Mouse (Mus musculus) liver, postnatal 0 days (tissue): ENCODE measurements around the gene Gcn1l1. TPM values are rescaled to one million over a fixed set of nuclear protein-coding genes. Genes with fewer than 3 reads are reported as not detected.
"Not testable (repeated sequence)": the region's sequence is repeated elsewhere in the genome, so short reads cannot be mapped to it uniquely, and the experiment has no call there.

ENCODE experiments used
- ATAC-seq: fragments of 200-750 bp; cut with Nextera tagmentation; 2 replicates; pipeline ENCODE4 v1.8.0; 2017; ENCODE audit warnings: mild to moderate bottlenecking, moderate library complexity
- DNase-seq: peaks from one replicate; pipeline ENCODE4 v3.0.0-alpha.2; 2016
- H3K27ac ChIP-seq: fragments of 300-500 bp; sonication (generic); 2 replicates; pipeline ENCODE4 v1.5.1; 2014; ENCODE audit warnings: antibody characterized with exemption, moderate library complexity, mild to moderate bottlenecking, low read depth
- H3K27me3 ChIP-seq: fragments of 300-500 bp; sonication (generic); 2 replicates; pipeline ENCODE4 v1.6.1; 2014; ENCODE audit warnings: low read length, control low read depth, mixed read lengths; ENCODE audit not compliant: insufficient read depth
- H3K36me3 ChIP-seq: fragments of 300-500 bp; sonication (generic); replicated peaks from 2 replicates; pipeline ENCODE4 v1.6.1; 2014; ENCODE audit warnings: mild to moderate bottlenecking, control low read depth, low read length, moderate library complexity, mixed read lengths; ENCODE audit not compliant: insufficient read depth
- H3K4me1 ChIP-seq: fragments of 300-500 bp; sonication (generic); 2 replicates; pipeline ENCODE4 v1.6.1; 2014; ENCODE audit warnings: antibody characterized with exemption, mild to moderate bottlenecking, control low read depth; ENCODE audit not compliant: insufficient read depth
- H3K4me2 ChIP-seq: fragments of 300-500 bp; sonication (generic); 2 replicates; pipeline ENCODE4 v1.6.1; 2014; ENCODE audit warnings: low read depth, mild to moderate bottlenecking, low read length, moderate library complexity, mixed read lengths
- H3K4me3 ChIP-seq: fragments of 300-500 bp; sonication (generic); 2 replicates; pipeline ENCODE4 v1.5.1; 2014; ENCODE audit warnings: low read depth, low read length
- H3K9ac ChIP-seq: fragments of 300-500 bp; sonication (generic); replicated peaks from 2 replicates; pipeline ENCODE4 v1.6.1; 2014; ENCODE audit warnings: mild to moderate bottlenecking, moderate library complexity
- H3K9me3 ChIP-seq: fragments of 300-500 bp; sonication (generic); 2 replicates; pipeline ENCODE4 v1.6.1; 2016; ENCODE audit warnings: mild to moderate bottlenecking, control low read depth, low read length, mixed read lengths
- CTCF ChIP-seq: sonication (generic); IDR thresholded peaks from 2 replicates; pipeline ENCODE4 v1.5.1; 2016; ENCODE audit warnings: antibody characterized with exemption, low read depth
- EP300 ChIP-seq: IDR thresholded peaks from 2 replicates; pipeline ENCODE4 v1.6.1; 2016; ENCODE audit warnings: antibody characterized with exemption, low read depth, mild to moderate bottlenecking
- WGBS: fragments of 180-500 bp; shearing (Covaris S2); extraction: QIAGEN DNeasy Blood & Tissue Kit; methylation state at CpG from one replicate; pipeline ENCODE4 v1.1.7; 2014; ENCODE audit not compliant: insufficient replicate concordance; 5-methylcytosine and 5-hydroxymethylcytosine counted together
- polyA plus RNA-seq: library from polyadenylated mRNA; unstranded; fragments of >200 nt; fragmentation: Nextera tagmentation; extraction: Ambion mirVana; gene quantifications from 2 replicates; pipeline ENCODE4 v1.2.1, GENCODE M21; 2015

Gene Gcn1l1
- 7.7 and 10.3 TPM in 2 replicates for polyA plus RNA-seq

GRCm38 (mm10) chr5:115564737-115565393 is at the start of gene Gcn1l1:
Gcn1l1 (plus strand) TSS chr5:115565254.
- no peaks in the 10 kb centered on the region for H3K27me3 ChIP-seq
- H3K4me2 ChIP-seq = peak within 1 kb of the TSS; percentile 96
- peak within 1 kb of the TSS; percentile 70 for H3K27ac ChIP-seq
- no peak for TF ChIP-seq EP300
- TF ChIP-seq CTCF = peak; percentile 56
- 6% methylated on average over 54 of the region's 55 CpGs for WGBS
- H3K9me3 ChIP-seq = no peaks in the 10 kb centered on the region
- H3K4me3 ChIP-seq = peak within 1 kb of the TSS; percentile 91
- DNase-seq (peak; percentile 83), ATAC-seq (peak; percentile 74)
- H3K4me1 ChIP-seq = peaks cover 40% of the 10 kb centered on the region
- peak within 1 kb of the TSS; percentile 95 for H3K9ac ChIP-seq
- H3K36me3 ChIP-seq = peaks cover 39% of the 10 kb centered on the region

GRCm38 (mm10) chr5:115516081-115516907 is 48.8 kb upstream of the Gcn1l1 start:
- ATAC-seq = peak; percentile 36
- Histone ChIP-seq H3K9me3 (no peaks in the 10 kb centered on the region), H3K9ac (peak overlapping the region; percentile 44), H3K27me3 (no peaks in the 10 kb centered on the region), H3K27ac (peak overlapping the region; percentile 95), H3K4me2 (peak overlapping the region; percentile 63), H3K4me3 (peak overlapping the region; percentile 34), H3K4me1 (peaks cover 51% of the 10 kb centered on the region), H3K36me3 (peaks cover 9% of the 10 kb centered on the region; the same call in 1 of the 2 replicates)
- TF ChIP-seq EP300 = no peak
- no peak for TF ChIP-seq CTCF
- DNase-seq = peak; percentile 62
- 23% methylated on average over 32 of the region's 32 CpGs for WGBS

- Histone ChIP-seq H3K9me3 (no peaks in the 10 kb centered on the region), H3K27ac (peak overlapping the region; percentile 95), H3K9ac (no peak overlapping the region), H3K36me3 (peaks cover 9% of the 10 kb centered on the region; the same call in 1 of the 2 replicates), H3K4me2 (peak overlapping the region; percentile 63), H3K4me1 (peaks cover 52% of the 10 kb centered on the region), H3K4me3 (no peak overlapping the region), H3K27me3 (no peaks in the 10 kb centered on the region)
- TF ChIP-seq EP300 (no peak), CTCF (no peak)
- DNase-seq = no peak
- no peak for ATAC-seq
- 52% methylated on average over 7 of the region's 7 CpGs for WGBS
Observed at GRCm38 (mm10) chr5:115516908-115517307, 48.1 kb upstream of the Gcn1l1 start.

GRCm38 (mm10) chr5:115517501-115517900 is 47.6 kb upstream of the Gcn1l1 start:
- Histone ChIP-seq H3K9me3 (no peaks in the 10 kb centered on the region), H3K27me3 (no peaks in the 10 kb centered on the region), H3K4me3 (no peak overlapping the region), H3K36me3 (peaks cover 9% of the 10 kb centered on the region; the same call in 1 of the 2 replicates), H3K4me1 (peaks cover 57% of the 10 kb centered on the region), H3K9ac (no peak overlapping the region), H3K27ac (peak overlapping the region; percentile 95; the same call in 1 of the 2 replicates), H3K4me2 (no peak overlapping the region)
- 73% methylated on average over 9 of the region's 9 CpGs for WGBS
- DNase-seq = no peak
- no peak for TF ChIP-seq EP300
- TF ChIP-seq CTCF = no peak
- ATAC-seq = no peak

GRCm38 (mm10) chr5:115518214-115518613 is 46.8 kb upstream of the Gcn1l1 start:
- DNase-seq, H3K9ac ChIP-seq, H3K36me3 ChIP-seq, H3K4me3 ChIP-seq, H3K9me3 ChIP-seq, H3K4me2 ChIP-seq, ATAC-seq, H3K27ac ChIP-seq, H3K27me3 ChIP-seq: not testable (repeated sequence)
- 89% methylated on average over 7 of the region's 8 CpGs for WGBS
- peaks cover 64% of the 10 kb centered on the region for H3K4me1 ChIP-seq

- peak; percentile 53 for ATAC-seq
- Histone ChIP-seq H3K4me3 (peak overlapping the region; percentile 32), H3K4me1 (peaks cover 63% of the 10 kb centered on the region), H3K4me2 (peak overlapping the region; percentile 72), H3K27me3 (no peaks in the 10 kb centered on the region), H3K9me3 (no peaks in the 10 kb centered on the region), H3K9ac (peak overlapping the region; percentile 63), H3K27ac (peak overlapping the region; percentile 98), H3K36me3 (peaks cover 8% of the 10 kb centered on the region; the same call in 1 of the 2 replicates)
- 29% methylated on average over 21 of the region's 21 CpGs for WGBS
- TF ChIP-seq EP300 (peak; percentile 77), CTCF (no peak)
- peak; percentile 66 for DNase-seq
Observed at GRCm38 (mm10) chr5:115520325-115520869, 44.7 kb upstream of the Gcn1l1 start.
